Mouse (Mus musculus): ENCODE results near the gene Tnip3.

DNA sequence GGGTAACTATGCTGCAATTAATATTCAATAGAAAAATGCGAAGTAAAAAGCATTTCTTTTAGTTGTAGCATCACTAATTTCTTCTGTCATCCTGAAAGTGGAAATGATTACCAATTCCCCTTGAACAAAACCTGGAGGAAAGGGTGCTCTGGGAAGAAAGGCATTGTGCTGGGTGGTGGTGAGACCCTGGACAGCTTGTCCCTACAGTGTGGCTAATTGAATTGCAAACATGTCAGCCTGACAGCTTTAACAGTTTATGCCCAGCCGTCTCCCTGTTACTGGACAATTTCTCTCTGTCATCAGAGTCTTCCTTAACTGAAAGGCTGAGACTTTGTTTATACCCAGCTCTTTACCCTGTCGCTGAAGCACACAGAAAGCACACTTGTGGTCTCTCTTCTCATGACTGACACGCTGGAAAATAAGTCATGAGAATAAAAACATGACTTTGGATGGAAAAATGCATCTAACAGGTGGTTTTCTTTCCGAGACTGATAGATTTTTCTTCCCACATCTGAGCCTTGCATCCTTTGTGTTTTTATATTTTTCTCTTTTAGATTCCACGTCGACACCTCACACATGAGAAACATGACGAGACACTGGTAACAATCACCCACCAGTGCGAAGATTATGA is 13.0 kb downstream of the Tnip3 start:
- TF ChIP-seq CTCF (IDR thresholded peaks at IDR 0.05; ENCODE audit: insufficient read depth, low read depth, low read length) (no peak), POLR2A (IDR thresholded peaks at IDR 0.05; ENCODE audit: insufficient read depth, low read depth, low read length) (no peak)

Measured in olfactory bulb, adult 2 months (tissue).